Mouse (Mus musculus) adrenal gland, adult (tissue): Measurements from ENCODE around the gene 1700088E04Rik.

Experiments
- DNase-seq, 2 experiments: peaks; one replicate each; pipeline ENCODE4 v3.0.0; 2022 to 2023; ENCODE audit warnings: low spot score in 1 of 2; ENCODE audit not compliant: inconsistent age in 2 of 2

1700088E04Rik gene

GRCm38 (mm10) chr15:79133191-79133661 is 7.8 kb downstream of the 1700088E04Rik start:
- peak; percentile 75 to 81 for DNase-seq

GRCm38 (mm10) chr15:79131442-79131841 is 9.6 kb downstream of the 1700088E04Rik start:
- DNase-seq = peak; percentile 94 to 98

- peak; percentile 56 to 72 for DNase-seq
These were observed 10.3 kb downstream of the 1700088E04Rik start for GRCm38 (mm10) chr15:79130782-79131181.

GRCm38 (mm10) chr15:79129311-79129710 is 11.7 kb downstream of the 1700088E04Rik start:
- peak in 1 of 2 experiments; percentile 48 for DNase-seq

- peak in 1 of 2 experiments; percentile 56 for DNase-seq
These were observed 12.8 kb downstream of the 1700088E04Rik start for GRCm38 (mm10) chr15:79128208-79128607.

GRCm38 (mm10) chr15:79127101-79127500 is 14.0 kb downstream of the 1700088E04Rik start:
- DNase-seq = no peak

DNA sequence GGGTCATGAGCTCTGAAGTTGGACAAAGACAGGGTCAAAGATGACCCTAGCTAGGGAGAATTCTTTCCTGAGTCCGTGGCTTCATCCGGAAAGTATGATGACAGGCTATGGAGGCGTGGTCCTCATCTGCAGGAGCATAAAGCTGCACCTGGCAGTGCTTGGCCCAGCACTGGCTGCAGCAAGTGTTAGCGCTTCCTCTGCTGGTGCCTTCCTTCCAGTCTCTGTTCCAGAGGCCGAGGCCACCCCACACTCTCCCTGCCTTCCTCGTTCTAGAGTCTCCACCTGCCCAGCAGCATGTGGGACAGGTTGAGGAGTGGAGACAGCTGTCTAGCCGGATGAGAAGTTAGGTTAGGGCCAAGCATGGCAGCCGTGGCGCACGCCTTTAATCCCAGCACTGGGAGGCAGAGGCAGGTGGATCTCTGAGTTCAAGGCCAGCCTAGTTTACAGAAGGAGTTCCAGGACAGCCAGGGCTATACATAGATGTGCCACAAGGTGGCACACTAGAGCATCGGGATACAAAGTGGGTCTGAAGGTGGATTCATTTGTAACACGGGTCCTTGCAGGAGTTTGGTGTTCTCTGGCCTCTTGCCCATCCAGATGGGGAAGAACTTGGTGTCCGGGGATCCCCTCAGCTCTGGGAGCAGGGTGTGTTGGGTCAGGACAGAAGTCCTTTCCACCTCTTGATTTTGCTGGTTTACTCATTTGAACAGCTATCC is 14.7 kb downstream of the 1700088E04Rik start:
- peak; percentile 71 to 87 for DNase-seq

DNA sequence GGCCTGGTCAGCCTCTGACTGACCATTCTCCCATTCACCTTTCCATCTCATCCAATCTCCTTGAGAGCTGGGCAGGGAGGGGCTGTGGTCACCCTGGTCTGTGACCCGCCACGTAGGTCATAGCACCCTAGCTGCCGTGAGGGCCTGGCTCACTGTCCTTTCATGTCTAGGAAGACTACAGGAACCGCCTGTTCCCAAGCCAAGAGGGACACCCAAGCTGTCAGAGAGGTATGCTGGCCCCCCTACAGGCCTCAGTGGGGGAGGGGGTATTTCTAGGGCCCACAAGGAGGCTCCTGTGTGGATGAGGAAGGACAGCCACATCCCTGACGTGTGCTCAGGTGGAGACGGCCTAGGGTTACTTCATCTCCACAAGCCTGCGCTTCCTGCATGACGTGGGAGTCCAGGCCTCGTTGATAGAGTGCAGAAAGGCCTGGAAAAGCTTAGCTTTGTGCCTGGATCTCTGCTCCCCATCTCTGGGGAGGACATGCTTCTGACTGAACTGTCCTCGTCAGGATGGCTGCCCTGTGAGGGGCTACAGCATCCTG is 16.6 kb downstream of the 1700088E04Rik start:
- no peak for DNase-seq

- peak in 1 of 2 experiments; percentile 43 for DNase-seq
These were observed 17.3 kb downstream of the 1700088E04Rik start for GRCm38 (mm10) chr15:79123751-79124150.

GRCm38 (mm10) chr15:79122546-79122945 is 18.5 kb downstream of the 1700088E04Rik start:
- no peak for DNase-seq

DNA sequence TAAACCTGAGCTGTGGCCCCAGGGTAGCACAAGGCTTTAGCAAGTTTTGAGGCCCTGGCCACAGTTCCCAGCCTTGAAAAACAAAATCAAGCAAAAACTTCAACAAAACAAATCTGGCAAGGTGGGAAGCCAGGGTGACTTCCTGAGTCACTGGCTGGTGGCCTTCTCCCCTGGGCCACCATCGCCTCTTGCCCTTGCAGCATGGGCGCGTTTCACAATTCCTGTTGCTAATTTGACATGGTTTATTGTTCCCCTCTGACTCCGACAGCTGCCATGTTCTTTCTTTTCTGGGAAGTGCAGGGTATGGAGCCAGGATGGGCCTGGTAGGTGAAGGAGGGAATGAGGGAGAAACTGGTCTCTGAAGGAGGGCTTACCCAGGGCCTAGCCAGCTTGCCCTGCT is 18.9 kb downstream of the 1700088E04Rik start:
- peak in 1 of 2 experiments; percentile 87 for DNase-seq

- peak in 1 of 2 experiments; percentile 71 for DNase-seq
These were observed 21.6 kb downstream of the 1700088E04Rik start for GRCm38 (mm10) chr15:79119491-79119890.

GRCm38 (mm10) chr15:79115276-79115675 is 25.8 kb downstream of the 1700088E04Rik start:
- peak in 1 of 2 experiments; percentile 50 for DNase-seq

GRCm38 (mm10) chr15:79111774-79112173 is 29.3 kb downstream of the 1700088E04Rik start:
- peak; percentile 58 to 83 for DNase-seq

GRCm38 (mm10) chr15:79110528-79110927 is 30.5 kb downstream of the 1700088E04Rik start:
- peak; percentile 17 to 57 for DNase-seq

DNA sequence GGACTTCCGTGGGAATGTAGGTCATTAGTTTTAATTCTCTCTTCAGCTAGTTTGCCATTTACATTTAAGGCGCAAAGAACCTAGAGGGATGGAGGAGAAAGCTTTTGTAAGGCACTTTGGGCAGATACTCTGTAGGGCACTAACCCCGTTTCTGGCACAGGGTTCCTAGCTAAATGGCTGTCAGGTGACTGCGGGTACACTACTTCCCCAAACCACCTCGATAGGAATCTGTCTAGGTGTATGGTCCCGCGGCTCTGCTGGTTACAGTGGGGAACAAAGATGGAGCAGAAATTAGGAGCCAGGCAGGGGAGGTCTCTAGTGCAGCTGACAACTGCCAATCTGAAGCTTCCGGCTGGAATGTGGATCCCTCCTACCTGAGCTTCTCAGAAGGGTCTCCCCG is 31.0 kb downstream of the 1700088E04Rik start:
- no peak for DNase-seq

- no peak for DNase-seq
These were observed 31.6 kb downstream of the 1700088E04Rik start for GRCm38 (mm10) chr15:79109321-79109934.

GRCm38 (mm10) chr15:79108421-79109320 is 32.4 kb downstream of the 1700088E04Rik start, which contains the start of gene Micall1:
Gene Micall1 (plus strand): TSS chr15:79108898.
- peak; percentile 91 to 94 for DNase-seq

DNA sequence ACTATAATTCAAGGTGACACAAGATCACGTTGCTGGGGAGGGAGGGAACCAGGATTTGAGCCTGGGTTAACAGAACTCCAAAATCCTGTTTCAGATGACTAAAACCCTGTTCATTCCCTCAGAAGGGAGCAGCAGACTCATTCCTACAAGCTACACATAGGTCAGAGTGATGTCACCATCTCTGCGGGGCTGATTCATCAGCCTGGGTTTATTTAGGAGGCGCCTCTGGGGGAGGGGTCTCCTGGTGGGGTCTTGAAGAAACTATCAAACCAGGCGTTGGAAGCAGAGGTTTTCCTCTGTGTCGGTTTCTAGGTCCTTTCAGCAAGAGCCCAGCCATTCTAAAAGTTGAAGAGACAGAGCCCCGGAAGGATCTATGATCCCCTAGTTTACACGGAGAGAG is 33.1 kb downstream of the 1700088E04Rik start:
- DNase-seq = peak in 1 of 2 experiments; percentile 60

- DNase-seq = no peak
These were observed 35.2 kb downstream of the 1700088E04Rik start for GRCm38 (mm10) chr15:79105804-79106203.

- DNase-seq = no peak
These were observed 37.8 kb downstream of the 1700088E04Rik start for GRCm38 (mm10) chr15:79103264-79103663.
